Mouse (Mus musculus): ENCODE data around the gene Arl6ip4. TPM values are rescaled to one million over a fixed set of nuclear protein-coding genes. Genes with fewer than 3 reads are reported as not detected.

Gene Arl6ip4
- polyA plus RNA-seq, 1 experiment from 2014 or later: 81.6 TPM

GRCm38 (mm10) chr5:124089868-124090267 is 26.0 kb upstream of the Arl6ip4 start:
- no peak overlapping the region for H3K4me2 ChIP-seq (ENCODE audit: low read length)
- peaks cover 3% of the 10 kb centered on the region; the same call in 1 of the 2 replicates for H3K36me3 ChIP-seq (ENCODE audit: control insufficient read depth, insufficient read depth, low read length)
- H3K4me3 ChIP-seq (ENCODE audit: low read depth, low read length): no peak overlapping the region
- WGBS: 89% methylated on average over 23 of the region's 23 CpGs
- H3K4me1 ChIP-seq (ENCODE audit: control insufficient read depth, insufficient read depth, low read length): no peaks in the 10 kb centered on the region
- H3K9ac ChIP-seq (ENCODE audit: low read depth, low read length): no peak overlapping the region
- H3K9me3 ChIP-seq (replicated peaks; ENCODE audit: control insufficient read depth, low read length, poor library complexity, severe bottlenecking): no peaks in the 10 kb centered on the region
- no peaks in the 10 kb centered on the region; the same call in 1 of the 2 replicates for H3K27me3 ChIP-seq (ENCODE audit: control insufficient read depth, insufficient read depth, low read depth, low read length)
- no peak overlapping the region for H3K27ac ChIP-seq (ENCODE audit: low read length)
- ATAC-seq: no peak

- 72% methylated on average over 9 of the region's 9 CpGs for WGBS
Observed at GRCm38 (mm10) chr5:124091951-124092406, 23.9 kb upstream of the Arl6ip4 start.

GRCm38 (mm10) chr5:124093120-124093794 is 22.6 kb upstream of the Arl6ip4 start:
- Histone ChIP-seq H3K4me1 (ENCODE audit: control insufficient read depth, insufficient read depth, low read length) (no peaks in the 10 kb centered on the region), H3K9ac (ENCODE audit: low read depth, low read length) (no peak overlapping the region; the same call in 1 of the 2 replicates), H3K4me2 (ENCODE audit: low read length) (peak overlapping the region; percentile 8; the same call in 1 of the 2 replicates), H3K36me3 (ENCODE audit: control insufficient read depth, insufficient read depth, low read length) (peaks cover 3% of the 10 kb centered on the region; the same call in 1 of the 2 replicates), H3K4me3 (ENCODE audit: low read depth, low read length) (no peak overlapping the region), H3K27me3 (ENCODE audit: control insufficient read depth, insufficient read depth, low read depth, low read length) (no peaks in the 10 kb centered on the region), H3K27ac (ENCODE audit: low read length) (no peak overlapping the region), H3K9me3 (replicated peaks; ENCODE audit: control insufficient read depth, low read length, poor library complexity, severe bottlenecking) (no peaks in the 10 kb centered on the region)
- 79% methylated on average over 11 of the region's 11 CpGs for WGBS
- no peak for ATAC-seq

More at GRCm38 (mm10) chr5:124091951-124092406, 23.9 kb upstream of the Arl6ip4 start:
- H3K27ac ChIP-seq (ENCODE audit: low read length): no peak overlapping the region
- ATAC-seq: no peak
- H3K9me3 ChIP-seq (replicated peaks; ENCODE audit: control insufficient read depth, low read length, poor library complexity, severe bottlenecking): no peaks in the 10 kb centered on the region
- H3K36me3 ChIP-seq (ENCODE audit: control insufficient read depth, insufficient read depth, low read length): peaks cover 3% of the 10 kb centered on the region; the same call in 1 of the 2 replicates
- H3K9ac ChIP-seq (ENCODE audit: low read depth, low read length): no peak overlapping the region
- no peaks in the 10 kb centered on the region; the same call in 1 of the 2 replicates for H3K27me3 ChIP-seq (ENCODE audit: control insufficient read depth, insufficient read depth, low read depth, low read length)
- no peak overlapping the region for H3K4me2 ChIP-seq (ENCODE audit: low read length)
- no peaks in the 10 kb centered on the region for H3K4me1 ChIP-seq (ENCODE audit: control insufficient read depth, insufficient read depth, low read length)
- H3K4me3 ChIP-seq (ENCODE audit: low read depth, low read length): no peak overlapping the region

- peak overlapping the region; percentile 63; the same call in 1 of the 2 replicates for H3K4me2 ChIP-seq (ENCODE audit: low read length)
Observed at GRCm38 (mm10) chr5:124093852-124094604, 21.9 kb upstream of the Arl6ip4 start.

GRCm38 (mm10) chr5:124095077-124095581 is 20.8 kb upstream of the Arl6ip4 start:
- Histone ChIP-seq H3K27me3 (ENCODE audit: control insufficient read depth, insufficient read depth, low read depth, low read length) (no peaks in the 10 kb centered on the region), H3K4me1 (ENCODE audit: control insufficient read depth, insufficient read depth, low read length) (no peaks in the 10 kb centered on the region), H3K36me3 (ENCODE audit: control insufficient read depth, insufficient read depth, low read length) (no peaks in the 10 kb centered on the region), H3K9ac (ENCODE audit: low read depth, low read length) (peak overlapping the region; percentile 77), H3K4me3 (ENCODE audit: low read depth, low read length) (peak overlapping the region; percentile 61), H3K9me3 (replicated peaks; ENCODE audit: control insufficient read depth, low read length, poor library complexity, severe bottlenecking) (no peaks in the 10 kb centered on the region), H3K27ac (ENCODE audit: low read length) (0 out of 2 replicates have a peak overlapping the region, but pooled peaks have one; percentile 23), H3K4me2 (ENCODE audit: low read length) (peak overlapping the region; percentile 63)
- WGBS: 11% methylated on average over 19 of the region's 19 CpGs
- ATAC-seq: peak; percentile 70

More at GRCm38 (mm10) chr5:124093852-124094604, 21.9 kb upstream of the Arl6ip4 start:
- H3K27ac ChIP-seq (ENCODE audit: low read length): no peak overlapping the region
- H3K4me3 ChIP-seq (ENCODE audit: low read depth, low read length): no peak overlapping the region
- H3K9ac ChIP-seq (ENCODE audit: low read depth, low read length): no peak overlapping the region; the same call in 1 of the 2 replicates
- no peaks in the 10 kb centered on the region for H3K9me3 ChIP-seq (replicated peaks; ENCODE audit: control insufficient read depth, low read length, poor library complexity, severe bottlenecking)
- no peaks in the 10 kb centered on the region for H3K27me3 ChIP-seq (ENCODE audit: control insufficient read depth, insufficient read depth, low read depth, low read length)
- 83% methylated on average over 12 of the region's 12 CpGs for WGBS
- H3K36me3 ChIP-seq (ENCODE audit: control insufficient read depth, insufficient read depth, low read length): peaks cover 3% of the 10 kb centered on the region; the same call in 1 of the 2 replicates
- no peak for ATAC-seq
- no peaks in the 10 kb centered on the region for H3K4me1 ChIP-seq (ENCODE audit: control insufficient read depth, insufficient read depth, low read length)

- Histone ChIP-seq H3K4me3 (ENCODE audit: low read depth, low read length) (peak within 1 kb of the TSS; percentile 61), H3K4me1 (ENCODE audit: control insufficient read depth, insufficient read depth, low read length) (no peaks in the 10 kb centered on the region), H3K27me3 (ENCODE audit: control insufficient read depth, insufficient read depth, low read depth, low read length) (no peaks in the 10 kb centered on the region), H3K9ac (ENCODE audit: low read depth, low read length) (peak within 1 kb of the TSS; percentile 77), H3K4me2 (ENCODE audit: low read length) (peak within 1 kb of the TSS; percentile 63), H3K36me3 (ENCODE audit: control insufficient read depth, insufficient read depth, low read length) (no peaks in the 10 kb centered on the region), H3K27ac (ENCODE audit: low read length) (0 out of 2 replicates have a peak within 1 kb of the TSS, but pooled peaks have one; percentile 23), H3K9me3 (replicated peaks; ENCODE audit: control insufficient read depth, low read length, poor library complexity, severe bottlenecking) (no peaks in the 10 kb centered on the region)
- peak; percentile 82 for ATAC-seq
- 2% methylated on average over 42 of the region's 42 CpGs for WGBS
Observed at GRCm38 (mm10) chr5:124095596-124096232, 20.2 kb upstream of the Arl6ip4 start, which contains the start of gene Abcb9. Gene Abcb9, minus strand, starts transcription at chr5:124095798.

GRCm38 (mm10) chr5:124098923-124099322 is 17.0 kb upstream of the Arl6ip4 start:
- Histone ChIP-seq H3K27ac (ENCODE audit: low read length) (no peak overlapping the region), H3K9ac (ENCODE audit: low read depth, low read length) (no peak overlapping the region), H3K4me2 (ENCODE audit: low read length) (no peak overlapping the region), H3K27me3 (ENCODE audit: control insufficient read depth, insufficient read depth, low read depth, low read length) (no peaks in the 10 kb centered on the region), H3K4me1 (ENCODE audit: control insufficient read depth, insufficient read depth, low read length) (no peaks in the 10 kb centered on the region), H3K9me3 (replicated peaks; ENCODE audit: control insufficient read depth, low read length, poor library complexity, severe bottlenecking) (no peaks in the 10 kb centered on the region), H3K4me3 (ENCODE audit: low read depth, low read length) (no peak overlapping the region), H3K36me3 (ENCODE audit: control insufficient read depth, insufficient read depth, low read length) (no peaks in the 10 kb centered on the region)
- no peak for ATAC-seq
- 86% methylated on average over 2 of the region's 2 CpGs for WGBS

- Histone ChIP-seq H3K4me2 (ENCODE audit: low read length) (no peak overlapping the region), H3K4me3 (ENCODE audit: low read depth, low read length) (no peak overlapping the region), H3K4me1 (ENCODE audit: control insufficient read depth, insufficient read depth, low read length) (no peaks in the 10 kb centered on the region), H3K9ac (ENCODE audit: low read depth, low read length) (no peak overlapping the region), H3K9me3 (replicated peaks; ENCODE audit: control insufficient read depth, low read length, poor library complexity, severe bottlenecking) (no peaks in the 10 kb centered on the region), H3K27ac (ENCODE audit: low read length) (no peak overlapping the region), H3K27me3 (ENCODE audit: control insufficient read depth, insufficient read depth, low read depth, low read length) (no peaks in the 10 kb centered on the region), H3K36me3 (ENCODE audit: control insufficient read depth, insufficient read depth, low read length) (no peaks in the 10 kb centered on the region)
- ATAC-seq: no peak
- WGBS: 87% methylated on average over 11 of the region's 11 CpGs
Observed at GRCm38 (mm10) chr5:124100128-124101044, 15.5 kb upstream of the Arl6ip4 start.
